Mouse (Mus musculus): ENCODE results near the gene Gm21988. TPM values are rescaled to one million over a fixed set of nuclear protein-coding genes. Genes with fewer than 3 reads are reported as not detected.

Gm21988 gene
- polyA plus RNA-seq, 1 experiment from 2014 or later, result 14.6 TPM

- Histone ChIP-seq H3K36me3 (peaks cover 21% of the 10 kb centered on the region), H3K4me2 (replicated peaks) (no peak overlapping the region), H3K27me3 (peaks cover 20% of the 10 kb centered on the region), H3K4me1 (peaks cover 44% of the 10 kb centered on the region), H3K9me3 (replicated peaks) (no peaks in the 10 kb centered on the region), H3K9ac (no peak overlapping the region), H3K27ac (no peak overlapping the region), H3K4me3 (no peak overlapping the region)
- WGBS, result 61% methylated on average over 5 of the region's 5 CpGs
- ATAC-seq (ENCODE audit: low FRiP score), result no peak
Observed at GRCm38 (mm10) chr11:70234037-70234436, 5.6 kb downstream of the Gm21988 start.

- peak overlapping the region; percentile 25; the same call in 1 of the 2 replicates for H3K4me3 ChIP-seq
- 39% methylated on average over 8 of the region's 8 CpGs for WGBS
Observed at GRCm38 (mm10) chr11:70233016-70233415, 6.6 kb downstream of the Gm21988 start.

GRCm38 (mm10) chr11:70232546-70232945 lies 7.1 kb downstream of the Gm21988 start:
- peaks cover 21% of the 10 kb centered on the region for H3K36me3 ChIP-seq
- peaks cover 35% of the 10 kb centered on the region for H3K27me3 ChIP-seq
- H3K27ac ChIP-seq, result no peak overlapping the region
- no peak for ATAC-seq (ENCODE audit: low FRiP score)
- no peaks in the 10 kb centered on the region for H3K9me3 ChIP-seq (replicated peaks)
- H3K4me3 ChIP-seq, result peak overlapping the region; percentile 25
- H3K4me2 ChIP-seq (replicated peaks), result peak overlapping the region; percentile 51
- peaks cover 40% of the 10 kb centered on the region for H3K4me1 ChIP-seq
- 4% methylated on average over 9 of the region's 10 CpGs for WGBS
- H3K9ac ChIP-seq, result peak overlapping the region; percentile 41

More at GRCm38 (mm10) chr11:70233016-70233415, 6.6 kb downstream of the Gm21988 start:
- Histone ChIP-seq H3K9ac (peak overlapping the region; percentile 41), H3K27ac (no peak overlapping the region), H3K9me3 (replicated peaks) (no peaks in the 10 kb centered on the region), H3K36me3 (peaks cover 21% of the 10 kb centered on the region), H3K4me1 (peaks cover 40% of the 10 kb centered on the region), H3K27me3 (peaks cover 30% of the 10 kb centered on the region), H3K4me2 (replicated peaks) (peak overlapping the region; percentile 51)
- no peak for ATAC-seq (ENCODE audit: low FRiP score)

- no peak overlapping the region; the same call in 1 of the 2 replicates for H3K27ac ChIP-seq
- peak overlapping the region; percentile 42 for H3K4me2 ChIP-seq (replicated peaks)
- peaks cover 12% of the 10 kb centered on the region for H3K36me3 ChIP-seq
- H3K4me1 ChIP-seq, result peaks cover 40% of the 10 kb centered on the region
- no peak overlapping the region for H3K9ac ChIP-seq
- H3K27me3 ChIP-seq, result peaks cover 58% of the 10 kb centered on the region
- peak; percentile 30; the same call in 1 of the 2 replicates for ATAC-seq (ENCODE audit: low FRiP score)
- WGBS, result 2% methylated on average over 32 of the region's 32 CpGs
- H3K9me3 ChIP-seq (replicated peaks), result no peaks in the 10 kb centered on the region
- peak overlapping the region; percentile 24 for H3K4me3 ChIP-seq
Observed at GRCm38 (mm10) chr11:70230239-70230727, 9.3 kb downstream of the Gm21988 start.

GRCm38 (mm10) chr11:70229260-70230010 lies 10.2 kb downstream of the Gm21988 start, which contains the start of gene Bcl6b:
Gene Bcl6b (minus strand): TSS chr11:70229798.
- H3K27ac ChIP-seq, result no peak within 1 kb of the TSS; the same call in 1 of the 2 replicates
- peaks cover 40% of the 10 kb centered on the region for H3K4me1 ChIP-seq
- peaks cover 4% of the 10 kb centered on the region for H3K36me3 ChIP-seq
- ATAC-seq (ENCODE audit: low FRiP score), result no peak
- H3K9ac ChIP-seq, result peak within 1 kb of the TSS; percentile 29
- peak within 1 kb of the TSS; percentile 24 for H3K4me3 ChIP-seq
- H3K27me3 ChIP-seq, result peaks cover 66% of the 10 kb centered on the region
- peak within 1 kb of the TSS; percentile 42 for H3K4me2 ChIP-seq (replicated peaks)
- no peaks in the 10 kb centered on the region for H3K9me3 ChIP-seq (replicated peaks)
- 3% methylated on average over 39 of the region's 39 CpGs for WGBS

GRCm38 (mm10) chr11:70228828-70229227 lies 10.8 kb downstream of the Gm21988 start:
- peaks cover 40% of the 10 kb centered on the region for H3K4me1 ChIP-seq
- peak overlapping the region; percentile 29; the same call in 1 of the 2 replicates for H3K9ac ChIP-seq
- peak; percentile 42; the same call in 1 of the 2 replicates for ATAC-seq (ENCODE audit: low FRiP score)
- under 1% methylated on average over 19 of the region's 19 CpGs for WGBS
- H3K27me3 ChIP-seq, result peaks cover 72% of the 10 kb centered on the region
- peak overlapping the region; percentile 24 for H3K4me3 ChIP-seq
- no peaks in the 10 kb centered on the region for H3K9me3 ChIP-seq (replicated peaks)
- H3K4me2 ChIP-seq (replicated peaks), result peak overlapping the region; percentile 42
- H3K27ac ChIP-seq, result no peak overlapping the region
- no peaks in the 10 kb centered on the region for H3K36me3 ChIP-seq

GRCm38 (mm10) chr11:70227661-70228245 lies 11.9 kb downstream of the Gm21988 start:
- Histone ChIP-seq H3K4me2 (replicated peaks) (peak overlapping the region; percentile 17; the same call in 1 of the 2 replicates), H3K36me3 (no peaks in the 10 kb centered on the region), H3K4me3 (no peak overlapping the region), H3K4me1 (peaks cover 34% of the 10 kb centered on the region), H3K27ac (no peak overlapping the region), H3K27me3 (peaks cover 77% of the 10 kb centered on the region), H3K9me3 (replicated peaks) (no peaks in the 10 kb centered on the region), H3K9ac (no peak overlapping the region)
- ATAC-seq (ENCODE audit: low FRiP score), result no peak
- 89% methylated on average over 4 of the region's 4 CpGs for WGBS

GRCm38 (mm10) chr11:70227126-70227525 lies 12.5 kb downstream of the Gm21988 start:
- WGBS, result 32% methylated on average over 5 of the region's 5 CpGs
- Histone ChIP-seq H3K9me3 (replicated peaks) (no peaks in the 10 kb centered on the region), H3K9ac (no peak overlapping the region), H3K36me3 (no peaks in the 10 kb centered on the region), H3K4me3 (no peak overlapping the region; the same call in 1 of the 2 replicates), H3K4me2 (replicated peaks) (0 out of 2 replicates have a peak overlapping the region, but pooled peaks have one; percentile 45), H3K27ac (no peak overlapping the region), H3K4me1 (peaks cover 32% of the 10 kb centered on the region), H3K27me3 (peaks cover 77% of the 10 kb centered on the region)
- no peak for ATAC-seq (ENCODE audit: low FRiP score)

GRCm38 (mm10) chr11:70226602-70226890 lies 13.1 kb downstream of the Gm21988 start:
- Histone ChIP-seq H3K4me3 (peak overlapping the region; percentile 20), H3K27ac (no peak overlapping the region), H3K4me2 (replicated peaks) (peak overlapping the region; percentile 45), H3K36me3 (no peaks in the 10 kb centered on the region), H3K9ac (peak overlapping the region; percentile 32; the same call in 1 of the 2 replicates), H3K9me3 (replicated peaks) (no peaks in the 10 kb centered on the region), H3K27me3 (peaks cover 77% of the 10 kb centered on the region), H3K4me1 (peaks cover 38% of the 10 kb centered on the region)
- no peak for ATAC-seq (ENCODE audit: low FRiP score)
- WGBS, result 5% methylated on average over 18 of the region's 18 CpGs

GRCm38 (mm10) chr11:70225798-70226601 lies 13.6 kb downstream of the Gm21988 start:
- H3K27ac ChIP-seq, result no peak overlapping the region
- H3K9ac ChIP-seq, result peak overlapping the region; percentile 32; the same call in 1 of the 2 replicates
- H3K36me3 ChIP-seq, result no peaks in the 10 kb centered on the region
- WGBS, result 16% methylated on average over 27 of the region's 27 CpGs
- peak overlapping the region; percentile 20 for H3K4me3 ChIP-seq
- ATAC-seq (ENCODE audit: low FRiP score), result no peak
- H3K9me3 ChIP-seq (replicated peaks), result no peaks in the 10 kb centered on the region
- H3K4me2 ChIP-seq (replicated peaks), result peak overlapping the region; percentile 45
- peaks cover 40% of the 10 kb centered on the region for H3K4me1 ChIP-seq
- peaks cover 77% of the 10 kb centered on the region for H3K27me3 ChIP-seq

- Histone ChIP-seq H3K27ac (no peak overlapping the region), H3K4me2 (replicated peaks) (no peak overlapping the region), H3K9me3 (replicated peaks) (no peaks in the 10 kb centered on the region), H3K9ac (no peak overlapping the region), H3K4me1 (peaks cover 38% of the 10 kb centered on the region), H3K27me3 (peaks cover 54% of the 10 kb centered on the region), H3K36me3 (0 out of 2 replicates have a peak, but pooled peaks cover 2% of the 10 kb centered on the region), H3K4me3 (no peak overlapping the region)
- ATAC-seq (ENCODE audit: low FRiP score), result no peak
- WGBS, result 86% methylated on average over 9 of the region's 9 CpGs
Observed at GRCm38 (mm10) chr11:70223724-70224123, 15.9 kb downstream of the Gm21988 start.
